Mouse (Mus musculus): ENCODE measurements around the gene Nanos3. TPM values are rescaled to one million over a fixed set of nuclear protein-coding genes. Genes with fewer than 3 reads are reported as not detected.

Gene Nanos3
- polyA plus RNA-seq, 1 experiment from 2014 or later = 4.9 TPM

GRCm38 (mm10) chr8:84127202-84127901 lies 57.7 kb downstream of the Nanos3 start:
- H3K36me3 ChIP-seq (ENCODE audit: control insufficient read depth, insufficient read depth, low read length) = no peaks in the 10 kb centered on the region
- no peaks in the 10 kb centered on the region for H3K9me3 ChIP-seq (ENCODE audit: control insufficient read depth, low read length)
- no peaks in the 10 kb centered on the region for H3K27me3 ChIP-seq (ENCODE audit: control insufficient read depth, insufficient read depth, low read length)
- no peak overlapping the region for H3K9ac ChIP-seq (ENCODE audit: low read length)
- no peaks in the 10 kb centered on the region for H3K4me1 ChIP-seq (ENCODE audit: control insufficient read depth, insufficient read depth, low read length)
- WGBS = 77% methylated on average over 17 of the region's 17 CpGs
- no peak overlapping the region for H3K27ac ChIP-seq (ENCODE audit: low read depth, low read length)
- no peak overlapping the region for H3K4me3 ChIP-seq (ENCODE audit: low read depth, low read length)
- ATAC-seq (ENCODE audit: low FRiP score) = no peak
- no peak overlapping the region for H3K4me2 ChIP-seq
- DNase-seq (ENCODE audit: low spot score, missing footprints) = no peak

- WGBS = 68% methylated on average over 2 of the region's 2 CpGs
These were observed 58.3 kb downstream of the Nanos3 start for GRCm38 (mm10) chr8:84126742-84127141.

GRCm38 (mm10) chr8:84125656-84126055 lies 59.4 kb downstream of the Nanos3 start, which contains the start of gene Podnl1:
Gene Podnl1 (plus strand): TSS chr8:84125989.
- no peak within 1 kb of the TSS for H3K4me2 ChIP-seq
- H3K27ac ChIP-seq (ENCODE audit: low read depth, low read length) = no peak within 1 kb of the TSS
- no peaks in the 10 kb centered on the region for H3K27me3 ChIP-seq (ENCODE audit: control insufficient read depth, insufficient read depth, low read length)
- no peak within 1 kb of the TSS for H3K4me3 ChIP-seq (ENCODE audit: low read depth, low read length)
- ATAC-seq (ENCODE audit: low FRiP score) (no peak), DNase-seq (ENCODE audit: low spot score, missing footprints) (no peak)
- no peak within 1 kb of the TSS for H3K9ac ChIP-seq (ENCODE audit: low read length)
- H3K36me3 ChIP-seq (ENCODE audit: control insufficient read depth, insufficient read depth, low read length) = no peaks in the 10 kb centered on the region
- WGBS = 68% methylated on average over 8 of the region's 9 CpGs
- H3K9me3 ChIP-seq (ENCODE audit: control insufficient read depth, low read length) = no peaks in the 10 kb centered on the region
- H3K4me1 ChIP-seq (ENCODE audit: control insufficient read depth, insufficient read depth, low read length) = no peaks in the 10 kb centered on the region

More at GRCm38 (mm10) chr8:84126742-84127141, 58.3 kb downstream of the Nanos3 start:
- no peak overlapping the region for H3K4me3 ChIP-seq (ENCODE audit: low read depth, low read length)
- no peak overlapping the region for H3K9ac ChIP-seq (ENCODE audit: low read length)
- DNase-seq (ENCODE audit: low spot score, missing footprints) = no peak
- H3K27me3 ChIP-seq (ENCODE audit: control insufficient read depth, insufficient read depth, low read length) = no peaks in the 10 kb centered on the region
- H3K36me3 ChIP-seq (ENCODE audit: control insufficient read depth, insufficient read depth, low read length) = no peaks in the 10 kb centered on the region
- H3K4me2 ChIP-seq = no peak overlapping the region
- no peak overlapping the region for H3K27ac ChIP-seq (ENCODE audit: low read depth, low read length)
- no peaks in the 10 kb centered on the region for H3K9me3 ChIP-seq (ENCODE audit: control insufficient read depth, low read length)
- no peaks in the 10 kb centered on the region for H3K4me1 ChIP-seq (ENCODE audit: control insufficient read depth, insufficient read depth, low read length)
- ATAC-seq (ENCODE audit: low FRiP score) = no peak

MicroRNAs encoded within 50 kb of the gene (microRNA counts, 519-probe panel; counts per million panel counts)
- microRNA mmu-miR-181c = 1,211 counts per million, percentile 1 among the panel's probes with 10 or more counts
- 4,556 counts per million, percentile 44 among the panel's probes with 10 or more counts for microRNA mmu-miR-23a
- 5,533 counts per million, percentile 71 among the panel's probes with 10 or more counts for microRNA mmu-miR-27a

Small RNAs within 50 kb of the gene (microRNA-seq; reads per million reads assigned to microRNA genes)
- gene Gm25110 (not detected), gene Mir181c (11,150 reads per million, percentile 96 among the genes with 10 or more reads in this experiment), gene Mir181d (8,228 reads per million, percentile 93 among the genes with 10 or more reads in this experiment), gene Mir23a (6,852 reads per million, percentile 93 among the genes with 10 or more reads in this experiment), gene Mir24-2 (not detected), gene Mir27a (140 reads per million, percentile 57 among the genes with 10 or more reads in this experiment), gene Mir3074-2 (not detected)

Other genes with a start within 250 kb of the Nanos3 start
- 0.61 and 0.81 TPM in 2 replicates for gene Gm10644, start 230.0 kb downstream of the Nanos3 start, polyA plus RNA-seq (2014; fragmentation: Nextera tagmentation; extraction: Ambion mirVana)
- gene Asf1b, start 229.7 kb downstream of the Nanos3 start, polyA plus RNA-seq (2014; fragmentation: Nextera tagmentation; extraction: Ambion mirVana) = 92.5 and 96.5 TPM in 2 replicates
- gene Prkaca, start 212.2 kb downstream of the Nanos3 start, polyA plus RNA-seq (2014; fragmentation: Nextera tagmentation; extraction: Ambion mirVana) = 139 and 156 TPM in 2 replicates
- gene Samd1, start 187.5 kb downstream of the Nanos3 start, polyA plus RNA-seq (2014; fragmentation: Nextera tagmentation; extraction: Ambion mirVana) = 12.8 and 12.9 TPM in 2 replicates
- gene 1700067K01Rik, start 183.7 kb downstream of the Nanos3 start, polyA plus RNA-seq (2014; fragmentation: Nextera tagmentation; extraction: Ambion mirVana) = 0.33 and 0.56 TPM in 2 replicates
- gene 2210011C24Rik, start 173.0 kb downstream of the Nanos3 start, polyA plus RNA-seq (2014; fragmentation: Nextera tagmentation; extraction: Ambion mirVana) = not detected in 2 replicates
- 2.0 and 2.2 TPM in 2 replicates for gene Palm3, start 163.7 kb downstream of the Nanos3 start, polyA plus RNA-seq (2014; fragmentation: Nextera tagmentation; extraction: Ambion mirVana)
- gene Il27ra, start 142.6 kb downstream of the Nanos3 start, polyA plus RNA-seq (2014; fragmentation: Nextera tagmentation; extraction: Ambion mirVana) = 0.23 TPM in 2 replicates
- gene Rln3, start 140.2 kb downstream of the Nanos3 start, polyA plus RNA-seq (2014; fragmentation: Nextera tagmentation; extraction: Ambion mirVana) = not detected in 2 replicates
- 2.2 and 2.4 TPM in 2 replicates for gene Gm10643, start 120.1 kb downstream of the Nanos3 start, polyA plus RNA-seq (2014; fragmentation: Nextera tagmentation; extraction: Ambion mirVana)
- gene Rfx1, start 118.4 kb downstream of the Nanos3 start, polyA plus RNA-seq (2014; fragmentation: Nextera tagmentation; extraction: Ambion mirVana) = 6.0 and 7.8 TPM in 2 replicates
- gene Dcaf15, start 80.4 kb downstream of the Nanos3 start, polyA plus RNA-seq (2014; fragmentation: Nextera tagmentation; extraction: Ambion mirVana) = 12.2 and 14.3 TPM in 2 replicates
- 0.25 and 0.32 TPM in 2 replicates for gene Podnl1, start 59.2 kb downstream of the Nanos3 start, polyA plus RNA-seq (2014; fragmentation: Nextera tagmentation; extraction: Ambion mirVana)
- gene Cc2d1a, start 37.3 kb downstream of the Nanos3 start, polyA plus RNA-seq (2014; fragmentation: Nextera tagmentation; extraction: Ambion mirVana) = 7.6 and 8.9 TPM in 2 replicates
- gene 4930432K21Rik, start 37.2 kb downstream of the Nanos3 start, polyA plus RNA-seq (2014; fragmentation: Nextera tagmentation; extraction: Ambion mirVana) = 0.83 and 0.86 TPM in 2 replicates
- gene Zswim4, start 51.8 kb upstream of the Nanos3 start, polyA plus RNA-seq (2014; fragmentation: Nextera tagmentation; extraction: Ambion mirVana) = 19.4 and 24.7 TPM in 2 replicates
- 281 and 304 TPM in 2 replicates for gene D8Ertd738e, start 64.5 kb upstream of the Nanos3 start, polyA plus RNA-seq (2014; fragmentation: Nextera tagmentation; extraction: Ambion mirVana)
- gene Mri1, start 72.1 kb upstream of the Nanos3 start, polyA plus RNA-seq (2014; fragmentation: Nextera tagmentation; extraction: Ambion mirVana) = 47.2 and 52.4 TPM in 2 replicates
- gene Ccdc130, start 85.2 kb upstream of the Nanos3 start, polyA plus RNA-seq (2014; fragmentation: Nextera tagmentation; extraction: Ambion mirVana) = 22.2 and 23.3 TPM in 2 replicates
- gene Cacna1a, start 203.2 kb upstream of the Nanos3 start, polyA plus RNA-seq (2014; fragmentation: Nextera tagmentation; extraction: Ambion mirVana) = 6.3 TPM in 2 replicates